Mouse (Mus musculus) liver, embryonic 12.5 days (tissue): Measurements from ENCODE around the gene Mtor. TPM values are rescaled to one million over a fixed set of nuclear protein-coding genes. Genes with fewer than 3 reads are reported as not detected.

ENCODE experiments used
- ATAC-seq: fragments of 200-750 bp; cut with Nextera tagmentation; 2 replicates; pipeline ENCODE4 v1.8.0; 2017; ENCODE audit warnings: moderate number of reproducible peaks, mild to moderate bottlenecking, moderate library complexity
- H3K27ac ChIP-seq: fragments of 300-500 bp; sonication (generic); 2 replicates; pipeline ENCODE4 v1.5.1; 2016; ENCODE audit warnings: mild to moderate bottlenecking
- H3K27me3 ChIP-seq: fragments of 300-500 bp; sonication (generic); replicated peaks from 2 replicates; pipeline ENCODE4 v1.6.1; 2016; ENCODE audit warnings: mild to moderate bottlenecking, moderate library complexity
- H3K36me3 ChIP-seq: fragments of 300-500 bp; sonication (generic); 2 replicates; pipeline ENCODE4 v1.6.1; 2016; ENCODE audit warnings: mild to moderate bottlenecking, moderate library complexity
- H3K4me1 ChIP-seq: fragments of 300-500 bp; sonication (generic); 2 replicates; pipeline ENCODE4 v1.6.1; 2016
- H3K4me2 ChIP-seq: fragments of 300-500 bp; sonication (generic); 2 replicates; pipeline ENCODE4 v1.6.1; 2016; ENCODE audit warnings: mild to moderate bottlenecking, moderate library complexity
- H3K4me3 ChIP-seq: fragments of 300-500 bp; sonication (generic); 2 replicates; pipeline ENCODE4 v1.5.1; 2016; ENCODE audit warnings: mild to moderate bottlenecking, moderate library complexity
- H3K9ac ChIP-seq: fragments of 300-500 bp; sonication (generic); 2 replicates; pipeline ENCODE4 v1.6.1; 2016; ENCODE audit warnings: mild to moderate bottlenecking, moderate library complexity
- H3K9me3 ChIP-seq: fragments of 300-500 bp; sonication (generic); replicated peaks from 2 replicates; pipeline ENCODE4 v1.6.1; 2016; ENCODE audit warnings: mild to moderate bottlenecking, moderate library complexity
- WGBS: fragments of 180-500 bp; shearing (Covaris S2); methylation state at CpG from one replicate; pipeline ENCODE4 v1.1.7; 2016; ENCODE audit not compliant: insufficient replicate concordance; 5-methylcytosine and 5-hydroxymethylcytosine counted together
- polyA plus RNA-seq: library from polyadenylated mRNA; unstranded; fragments of >200 nt; fragmentation: Nextera tagmentation; extraction: Ambion mirVana; gene quantifications from 2 replicates; pipeline ENCODE4 v1.2.1, GENCODE M21; 2016

The Mtor gene
- polyA plus RNA-seq, 1 experiment from 2014 or later = 13.1 TPM

- ATAC-seq = no peak
- 85% methylated on average over 25 of the region's 25 CpGs for WGBS
- Histone ChIP-seq H3K4me3 (no peak overlapping the region), H3K27me3 (no peaks in the 10 kb centered on the region), H3K9ac (no peak overlapping the region), H3K4me2 (no peak overlapping the region), H3K9me3 (no peaks in the 10 kb centered on the region), H3K4me1 (0 out of 2 replicates have a peak, but pooled peaks cover 7% of the 10 kb centered on the region), H3K36me3 (peaks cover 85% of the 10 kb centered on the region), H3K27ac (no peak overlapping the region)
These were observed 47.7 kb downstream of the Mtor start for GRCm38 (mm10) chr4:148495874-148496689.

- 57% methylated on average over 4 of the region's 4 CpGs for WGBS
- Histone ChIP-seq H3K4me1 (no peaks in the 10 kb centered on the region), H3K9me3 (no peaks in the 10 kb centered on the region), H3K9ac (no peak within 1 kb of the TSS), H3K4me2 (no peak within 1 kb of the TSS), H3K27me3 (no peaks in the 10 kb centered on the region), H3K36me3 (peaks cover 63% of the 10 kb centered on the region), H3K27ac (no peak within 1 kb of the TSS), H3K4me3 (no peak within 1 kb of the TSS)
- ATAC-seq = no peak
These were observed 52.0 kb downstream of the Mtor start, which contains the start of gene Angptl7 for GRCm38 (mm10) chr4:148500410-148500867. Angptl7 (minus strand) TSS chr4:148500460.

GRCm38 (mm10) chr4:148504497-148504959 lies 56.1 kb downstream of the Mtor start:
- H3K27ac ChIP-seq = no peak overlapping the region
- H3K36me3 ChIP-seq = peaks cover 56% of the 10 kb centered on the region
- no peak overlapping the region for H3K4me2 ChIP-seq
- no peak for ATAC-seq
- no peaks in the 10 kb centered on the region for H3K4me1 ChIP-seq
- H3K27me3 ChIP-seq = no peaks in the 10 kb centered on the region
- H3K9ac ChIP-seq = no peak overlapping the region
- 72% methylated on average over 8 of the region's 8 CpGs for WGBS
- no peak overlapping the region for H3K4me3 ChIP-seq
- no peaks in the 10 kb centered on the region for H3K9me3 ChIP-seq

- no peak overlapping the region for H3K4me3 ChIP-seq
- no peaks in the 10 kb centered on the region for H3K27me3 ChIP-seq
- no peak overlapping the region for H3K9ac ChIP-seq
- H3K4me2 ChIP-seq = no peak overlapping the region
- H3K9me3 ChIP-seq = no peaks in the 10 kb centered on the region
- no peak for ATAC-seq
- no peak overlapping the region for H3K27ac ChIP-seq
- 83% methylated on average over 5 of the region's 5 CpGs for WGBS
- peaks cover 53% of the 10 kb centered on the region for H3K36me3 ChIP-seq
- no peaks in the 10 kb centered on the region for H3K4me1 ChIP-seq
These were observed 59.2 kb downstream of the Mtor start for GRCm38 (mm10) chr4:148507585-148507984.

GRCm38 (mm10) chr4:148508084-148508849 lies 59.9 kb downstream of the Mtor start:
- no peak for ATAC-seq
- H3K36me3 ChIP-seq = peaks cover 52% of the 10 kb centered on the region

GRCm38 (mm10) chr4:148509450-148510084 lies 61.2 kb downstream of the Mtor start:
- Histone ChIP-seq H3K4me3 (no peak overlapping the region), H3K4me2 (no peak overlapping the region), H3K36me3 (peaks cover 63% of the 10 kb centered on the region), H3K9ac (no peak overlapping the region), H3K4me1 (no peaks in the 10 kb centered on the region), H3K27me3 (no peaks in the 10 kb centered on the region), H3K9me3 (no peaks in the 10 kb centered on the region), H3K27ac (no peak overlapping the region)
- ATAC-seq = no peak
- WGBS = 64% methylated on average over 8 of the region's 8 CpGs

More at GRCm38 (mm10) chr4:148508084-148508849, 59.9 kb downstream of the Mtor start:
- H3K27me3 ChIP-seq = no peaks in the 10 kb centered on the region
- no peak overlapping the region for H3K4me3 ChIP-seq
- WGBS = 88% methylated on average over 14 of the region's 14 CpGs
- H3K9me3 ChIP-seq = no peaks in the 10 kb centered on the region
- no peak overlapping the region for H3K27ac ChIP-seq
- no peaks in the 10 kb centered on the region for H3K4me1 ChIP-seq
- H3K9ac ChIP-seq = no peak overlapping the region
- no peak overlapping the region for H3K4me2 ChIP-seq

- H3K27me3 ChIP-seq = no peaks in the 10 kb centered on the region
- peaks cover 70% of the 10 kb centered on the region for H3K36me3 ChIP-seq
- H3K4me2 ChIP-seq = no peak overlapping the region
- WGBS = 79% methylated on average over 4 of the region's 4 CpGs
- no peaks in the 10 kb centered on the region for H3K9me3 ChIP-seq
- no peak overlapping the region for H3K9ac ChIP-seq
- H3K27ac ChIP-seq = no peak overlapping the region
- H3K4me3 ChIP-seq = no peak overlapping the region
- ATAC-seq = no peak
- no peaks in the 10 kb centered on the region for H3K4me1 ChIP-seq
These were observed 62.3 kb downstream of the Mtor start for GRCm38 (mm10) chr4:148510691-148511090.

GRCm38 (mm10) chr4:148511334-148511733 lies 62.9 kb downstream of the Mtor start:
- H3K36me3 ChIP-seq = peaks cover 68% of the 10 kb centered on the region
- H3K27ac ChIP-seq = no peak overlapping the region

GRCm38 (mm10) chr4:148513021-148513559 lies 64.7 kb downstream of the Mtor start:
- H3K36me3 ChIP-seq = peaks cover 75% of the 10 kb centered on the region
- H3K4me3 ChIP-seq = no peak overlapping the region
- H3K4me1 ChIP-seq = no peaks in the 10 kb centered on the region
- no peaks in the 10 kb centered on the region for H3K9me3 ChIP-seq
- H3K27me3 ChIP-seq = no peaks in the 10 kb centered on the region
- H3K9ac ChIP-seq = no peak overlapping the region
- 75% methylated on average over 6 of the region's 6 CpGs for WGBS
- no peak overlapping the region for H3K27ac ChIP-seq
- no peak overlapping the region for H3K4me2 ChIP-seq
- no peak for ATAC-seq

More at GRCm38 (mm10) chr4:148511334-148511733, 62.9 kb downstream of the Mtor start:
- no peaks in the 10 kb centered on the region for H3K27me3 ChIP-seq
- H3K9me3 ChIP-seq = no peaks in the 10 kb centered on the region
- no peak overlapping the region for H3K4me2 ChIP-seq
- 88% methylated on average over 4 of the region's 4 CpGs for WGBS
- H3K4me3 ChIP-seq = no peak overlapping the region
- no peak for ATAC-seq
- H3K4me1 ChIP-seq = no peaks in the 10 kb centered on the region
- no peak overlapping the region for H3K9ac ChIP-seq

GRCm38 (mm10) chr4:148515313-148515712 lies 66.9 kb downstream of the Mtor start:
- no peaks in the 10 kb centered on the region for H3K9me3 ChIP-seq
- H3K36me3 ChIP-seq = peaks cover 85% of the 10 kb centered on the region
- H3K4me1 ChIP-seq = no peaks in the 10 kb centered on the region
- no peaks in the 10 kb centered on the region for H3K27me3 ChIP-seq
- 80% methylated on average over 2 of the region's 2 CpGs for WGBS
- ATAC-seq = no peak
- H3K4me2 ChIP-seq = no peak overlapping the region
- H3K27ac ChIP-seq = no peak overlapping the region
- no peak overlapping the region for H3K4me3 ChIP-seq
- no peak overlapping the region for H3K9ac ChIP-seq

GRCm38 (mm10) chr4:148517809-148518208 lies 69.4 kb downstream of the Mtor start:
- 55% methylated on average over 4 of the region's 4 CpGs for WGBS

More at GRCm38 (mm10) chr4:148517809-148518208, 69.4 kb downstream of the Mtor start:
- Histone ChIP-seq H3K9me3 (no peaks in the 10 kb centered on the region), H3K9ac (no peak overlapping the region), H3K36me3 (peaks cover 91% of the 10 kb centered on the region), H3K27me3 (no peaks in the 10 kb centered on the region), H3K4me3 (no peak overlapping the region), H3K4me2 (no peak overlapping the region), H3K4me1 (no peaks in the 10 kb centered on the region), H3K27ac (no peak overlapping the region)
- ATAC-seq = no peak
